Mouse (Mus musculus): Measurements from ENCODE around the gene Fhod1.

The Fhod1 gene

GRCm38 (mm10) chr8:105348450-105349095 is 820 bp upstream of the Fhod1 start, which contains the start of gene Slc9a5:
Gene Slc9a5 (plus strand): TSS chr8:105348843.
- DNase-seq (ENCODE audit: low spot score): peak; percentile 75

- DNase-seq (ENCODE audit: low spot score): peak; percentile 40
Observed at GRCm38 (mm10) chr8:105346611-105347427, 934 bp downstream of the Fhod1 start.

- no peak for DNase-seq (ENCODE audit: low spot score)
Observed at GRCm38 (mm10) chr8:105345061-105345975, 2.4 kb downstream of the Fhod1 start.

- DNase-seq (ENCODE audit: low spot score): no peak
Observed at GRCm38 (mm10) chr8:105343791-105344574, 3.8 kb downstream of the Fhod1 start.

- DNase-seq (ENCODE audit: low spot score): no peak
Observed at GRCm38 (mm10) chr8:105342768-105343167, 5.0 kb downstream of the Fhod1 start.

GRCm38 (mm10) chr8:105341399-105341798 is 6.4 kb downstream of the Fhod1 start:
- no peak for DNase-seq (ENCODE audit: low spot score)

GRCm38 (mm10) chr8:105339886-105340635 is 7.7 kb downstream of the Fhod1 start:
- DNase-seq (ENCODE audit: low spot score): no peak

- DNase-seq (ENCODE audit: low spot score): no peak
Observed at GRCm38 (mm10) chr8:105338992-105339391, 8.8 kb downstream of the Fhod1 start.

GRCm38 (mm10) chr8:105336373-105337130 is 11.2 kb downstream of the Fhod1 start:
- no peak for DNase-seq (ENCODE audit: low spot score)

- no peak for DNase-seq (ENCODE audit: low spot score)
Observed at GRCm38 (mm10) chr8:105332523-105332922, 15.2 kb downstream of the Fhod1 start.

- no peak for DNase-seq (ENCODE audit: low spot score)
Observed at GRCm38 (mm10) chr8:105331931-105332330, 15.8 kb downstream of the Fhod1 start.

- no peak for DNase-seq (ENCODE audit: low spot score)
Observed at GRCm38 (mm10) chr8:105331469-105331868, 16.3 kb downstream of the Fhod1 start.

- no peak for DNase-seq (ENCODE audit: low spot score)
Observed at GRCm38 (mm10) chr8:105330325-105330724, 17.4 kb downstream of the Fhod1 start.

GRCm38 (mm10) chr8:105326968-105327367 is 20.8 kb downstream of the Fhod1 start:
- no peak for DNase-seq (ENCODE audit: low spot score)

- peak; percentile 97 for DNase-seq (ENCODE audit: low spot score)
Observed at GRCm38 (mm10) chr8:105326141-105326672, 21.5 kb downstream of the Fhod1 start, which contains the start of the genes Lrrc29 and Tmem208. Gene Lrrc29 (minus strand): TSS chr8:105326278. Gene Tmem208 (plus strand): TSS chr8:105326354.

GRCm38 (mm10) chr8:105325641-105326093 is 22.1 kb downstream of the Fhod1 start:
- DNase-seq (ENCODE audit: low spot score): no peak

GRCm38 (mm10) chr8:105323183-105323582 is 24.6 kb downstream of the Fhod1 start:
- no peak for DNase-seq (ENCODE audit: low spot score)

GRCm38 (mm10) chr8:105318662-105319190 is 29.0 kb downstream of the Fhod1 start:
- DNase-seq (ENCODE audit: low spot score): no peak

GRCm38 (mm10) chr8:105317941-105318340 is 29.8 kb downstream of the Fhod1 start:
- no peak for DNase-seq (ENCODE audit: low spot score)
